Mouse (Mus musculus) kidney, adult 2 months (tissue): ENCODE results near the gene Gm20683.

ENCODE experiments used
- CTCF ChIP-seq: fragments of 200-500 bp; conservative IDR thresholded peaks from 2 replicates; pipeline ENCODE4 v1.5.1; 2011; ENCODE audit warnings: low read depth, mild to moderate bottlenecking, control low read depth, low read length, moderate library complexity, mixed read lengths; ENCODE audit not compliant: insufficient read depth, insufficient read length
- POLR2A ChIP-seq: fragments of 200-500 bp; IDR thresholded peaks from one replicate; pipeline ENCODE4 v1.6.1; 2011; ENCODE audit warnings: low read depth, low read length, control low read depth

DNA sequence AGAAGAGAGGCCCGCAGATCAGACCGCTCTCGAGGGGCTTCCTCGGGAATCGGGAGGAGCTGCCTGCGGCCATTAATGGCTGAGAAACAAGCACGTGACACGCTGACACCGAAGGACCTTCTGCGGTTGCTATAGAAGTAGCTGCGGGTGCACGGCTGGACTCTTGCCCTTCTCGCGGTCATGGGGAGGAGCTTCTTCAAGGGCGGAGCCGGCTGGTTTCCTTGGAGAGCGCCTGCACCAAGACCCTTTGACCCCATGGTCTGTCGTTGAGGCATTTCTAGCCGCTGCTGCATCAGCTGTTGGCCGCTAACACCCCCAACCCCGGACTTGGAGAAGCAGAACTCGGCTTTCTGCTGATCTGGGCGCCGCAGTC is 8.3 kb downstream of the Gm20683 start, which contains the start of gene Stub1:
- TF ChIP-seq CTCF (no peak), POLR2A (peak; percentile 69)
